Mouse (Mus musculus) limb, embryonic 11.5 days (tissue): ENCODE measurements around the gene Smurf2. TPM values are rescaled to one million over a fixed set of nuclear protein-coding genes. Genes with fewer than 3 reads are reported as not detected.

Source experiments
- ATAC-seq: fragments of 200-750 bp; cut with Nextera tagmentation; 2 replicates; pipeline ENCODE4 v1.8.0; 2017; ENCODE audit warnings: low read depth; ENCODE audit not compliant: insufficient number of reproducible peaks, low FRiP score, low TSS enrichment
- DNase-seq: peaks from one replicate; pipeline ENCODE4 v3.0.0-alpha.2; 2015; ENCODE audit warnings: low spot score
- H3K27ac ChIP-seq: fragments of 300-500 bp; sonication (generic); replicated peaks from 2 replicates; pipeline ENCODE4 v1.5.1; 2014; ENCODE audit warnings: low read depth, mild to moderate bottlenecking, low read length
- H3K27me3 ChIP-seq: fragments of 300-500 bp; sonication (generic); 2 replicates; pipeline ENCODE4 v1.6.1; 2014; ENCODE audit warnings: mild to moderate bottlenecking, low read length, mixed read lengths; ENCODE audit not compliant: control insufficient read depth, insufficient read depth
- H3K36me3 ChIP-seq: fragments of 300-500 bp; sonication (generic); 2 replicates; pipeline ENCODE4 v1.6.1; 2014; ENCODE audit warnings: mild to moderate bottlenecking, low read length, moderate library complexity, mixed read lengths; ENCODE audit not compliant: control insufficient read depth, insufficient read depth
- H3K4me1 ChIP-seq: fragments of 300-500 bp; sonication (generic); 2 replicates; pipeline ENCODE4 v1.6.1; 2014; ENCODE audit warnings: low read length, mixed read lengths; ENCODE audit not compliant: control insufficient read depth, insufficient read depth
- H3K4me2 ChIP-seq: fragments of 300-500 bp; sonication (generic); 2 replicates; pipeline ENCODE4 v1.6.1; 2014; ENCODE audit warnings: low read depth, mild to moderate bottlenecking, moderate library complexity; ENCODE audit not compliant: severe bottlenecking
- H3K4me3 ChIP-seq: fragments of 300-500 bp; sonication (generic); 2 replicates; pipeline ENCODE4 v1.5.1; 2014; ENCODE audit warnings: low read depth, low read length
- H3K9ac ChIP-seq: fragments of 300-500 bp; sonication (generic); 2 replicates; pipeline ENCODE4 v1.6.1; 2014; ENCODE audit warnings: mild to moderate bottlenecking, low read length
- H3K9me3 ChIP-seq: fragments of 300-500 bp; sonication (generic); 2 replicates; pipeline ENCODE4 v1.6.1; 2016; ENCODE audit warnings: low read length; ENCODE audit not compliant: control insufficient read depth
- WGBS: fragments of 180-500 bp; shearing (Covaris S2); extraction: QIAGEN DNeasy Blood & Tissue Kit; methylation state at CpG from one replicate; pipeline ENCODE4 v1.1.7; 2014; 5-methylcytosine and 5-hydroxymethylcytosine counted together
- polyA plus RNA-seq: library from polyadenylated mRNA; unstranded; fragments of >200 nt; fragmentation: Nextera tagmentation; extraction: Ambion mirVana; gene quantifications from 2 replicates; pipeline ENCODE4 v1.2.1, GENCODE M21; 2014

Smurf2 gene
- polyA plus RNA-seq, result 21.2 and 22.5 TPM in 2 replicates

GRCm38 (mm10) chr11:106920551-106921379 lies at the start of gene Smurf2:
Gene Smurf2 (minus strand): TSS chr11:106920715.
- H3K9me3 ChIP-seq, result no peaks in the 10 kb centered on the region
- H3K4me3 ChIP-seq, result peak within 1 kb of the TSS; percentile 91
- WGBS, result 5% methylated on average over 36 of the region's 72 CpGs
- H3K4me2 ChIP-seq, result peak within 1 kb of the TSS; percentile 69
- peak; percentile 94 for ATAC-seq
- DNase-seq, result peak; percentile 88
- H3K27me3 ChIP-seq, result no peaks in the 10 kb centered on the region
- no peaks in the 10 kb centered on the region for H3K36me3 ChIP-seq
- peak within 1 kb of the TSS; percentile 87 for H3K27ac ChIP-seq
- H3K9ac ChIP-seq, result peak within 1 kb of the TSS; percentile 88
- peaks cover 11% of the 10 kb centered on the region; the same call in 1 of the 2 replicates for H3K4me1 ChIP-seq

GRCm38 (mm10) chr11:106969798-106970197 lies 49.3 kb upstream of the Smurf2 start:
- DNase-seq, result no peak
- ATAC-seq, result no peak
- no peaks in the 10 kb centered on the region for H3K27me3 ChIP-seq
- no peak overlapping the region for H3K9ac ChIP-seq
- H3K27ac ChIP-seq, result no peak overlapping the region
- H3K4me3 ChIP-seq, result no peak overlapping the region
- no peaks in the 10 kb centered on the region for H3K4me1 ChIP-seq
- H3K9me3 ChIP-seq, result no peaks in the 10 kb centered on the region
- no peaks in the 10 kb centered on the region for H3K36me3 ChIP-seq
- H3K4me2 ChIP-seq, result no peak overlapping the region
- WGBS, result 98% methylated on average over 8 of the region's 8 CpGs

GRCm38 (mm10) chr11:106967630-106968029 lies 47.1 kb upstream of the Smurf2 start:
- H3K4me1 ChIP-seq, result no peaks in the 10 kb centered on the region
- H3K4me3 ChIP-seq, result no peak overlapping the region
- H3K27me3 ChIP-seq, result no peaks in the 10 kb centered on the region
- DNase-seq (no peak), ATAC-seq (no peak)
- H3K9ac ChIP-seq, result no peak overlapping the region
- H3K36me3 ChIP-seq, result no peaks in the 10 kb centered on the region
- no peaks in the 10 kb centered on the region for H3K9me3 ChIP-seq
- no peak overlapping the region for H3K4me2 ChIP-seq
- H3K27ac ChIP-seq, result no peak overlapping the region
- whole genome bisulfite sequencing, result 68% methylated on average over 10 of the region's 10 CpGs

- ATAC-seq (no peak), DNase-seq (no peak)
- 90% methylated on average over 4 of the region's 4 CpGs for WGBS
- no peak overlapping the region for H3K4me3 ChIP-seq
- no peak overlapping the region for H3K9ac ChIP-seq
- no peak overlapping the region for H3K4me2 ChIP-seq
- no peaks in the 10 kb centered on the region for H3K4me1 ChIP-seq
- H3K27me3 ChIP-seq, result no peaks in the 10 kb centered on the region
- H3K27ac ChIP-seq, result no peak overlapping the region
- no peaks in the 10 kb centered on the region for H3K36me3 ChIP-seq
- no peaks in the 10 kb centered on the region for H3K9me3 ChIP-seq
These were observed 45.4 kb upstream of the Smurf2 start for GRCm38 (mm10) chr11:106965881-106966280.

- DNase-seq, result no peak
- Histone ChIP-seq H3K4me3 (no peak overlapping the region), H3K27ac (no peak overlapping the region), H3K4me2 (no peak overlapping the region), H3K27me3 (no peaks in the 10 kb centered on the region), H3K9me3 (no peaks in the 10 kb centered on the region), H3K36me3 (no peaks in the 10 kb centered on the region), H3K9ac (no peak overlapping the region), H3K4me1 (no peaks in the 10 kb centered on the region)
- ATAC-seq, result no peak
- WGBS, result 85% methylated on average over 9 of the region's 9 CpGs
These were observed 41.8 kb upstream of the Smurf2 start for GRCm38 (mm10) chr11:106962310-106962709.

- no peaks in the 10 kb centered on the region for H3K9me3 ChIP-seq
- no peaks in the 10 kb centered on the region for H3K27me3 ChIP-seq
- no peaks in the 10 kb centered on the region for H3K4me1 ChIP-seq
- no peak overlapping the region for H3K9ac ChIP-seq
- no peak overlapping the region for H3K27ac ChIP-seq
- DNase-seq (no peak), ATAC-seq (no peak)
- no peak overlapping the region for H3K4me2 ChIP-seq
- 69% methylated on average over 13 of the region's 13 CpGs for WGBS
- no peaks in the 10 kb centered on the region for H3K36me3 ChIP-seq
- H3K4me3 ChIP-seq, result no peak overlapping the region
These were observed 41.1 kb upstream of the Smurf2 start for GRCm38 (mm10) chr11:106961471-106962081.

GRCm38 (mm10) chr11:106959121-106959520 lies 38.6 kb upstream of the Smurf2 start:
- WGBS, result 84% methylated on average over 5 of the region's 5 CpGs
- no peaks in the 10 kb centered on the region for H3K9me3 ChIP-seq
- ATAC-seq, result no peak

GRCm38 (mm10) chr11:106958407-106959071 lies 38.0 kb upstream of the Smurf2 start:
- Histone ChIP-seq H3K36me3 (no peaks in the 10 kb centered on the region), H3K4me1 (no peaks in the 10 kb centered on the region), H3K4me2 (no peak overlapping the region), H3K4me3 (no peak overlapping the region), H3K27me3 (no peaks in the 10 kb centered on the region), H3K27ac (no peak overlapping the region), H3K9ac (no peak overlapping the region), H3K9me3 (no peaks in the 10 kb centered on the region)
- DNase-seq (no peak), ATAC-seq (no peak)
- WGBS, result 84% methylated on average over 6 of the region's 6 CpGs

More at GRCm38 (mm10) chr11:106959121-106959520, 38.6 kb upstream of the Smurf2 start:
- no peak for DNase-seq
- Histone ChIP-seq H3K9ac (no peak overlapping the region), H3K4me3 (no peak overlapping the region), H3K4me1 (no peaks in the 10 kb centered on the region), H3K36me3 (no peaks in the 10 kb centered on the region), H3K27me3 (no peaks in the 10 kb centered on the region), H3K27ac (no peak overlapping the region), H3K4me2 (no peak overlapping the region)
